Mouse (Mus musculus) kidney, embryonic 16.5 days (tissue): Measurements from ENCODE around the gene Ankrd40. TPM values are rescaled to one million over a fixed set of nuclear protein-coding genes. Genes with fewer than 3 reads are reported as not detected.
A peak's percentile ranks its signal among the peaks of the same experiment; 100 is the strongest.

Experiments
- ATAC-seq: fragments of 200-750 bp; cut with Nextera tagmentation; 2 replicates; pipeline ENCODE4 v1.8.0; 2017; ENCODE audit warnings: moderate TSS enrichment; ENCODE audit not compliant: low FRiP score, low TSS enrichment
- H3K27ac ChIP-seq: fragments of 300-500 bp; sonication (generic); 2 replicates; pipeline ENCODE4 v1.5.1; 2014; ENCODE audit warnings: low read length
- H3K27me3 ChIP-seq: fragments of 300-500 bp; sonication (generic); 2 replicates; pipeline ENCODE4 v1.6.1; 2014; ENCODE audit warnings: low read length, control low read depth, mixed read lengths; ENCODE audit not compliant: insufficient read depth
- H3K36me3 ChIP-seq: fragments of 300-500 bp; sonication (generic); 2 replicates; pipeline ENCODE4 v1.6.1; 2014; ENCODE audit warnings: low read length, control low read depth, mixed read lengths; ENCODE audit not compliant: insufficient read depth
- H3K4me1 ChIP-seq: fragments of 300-500 bp; sonication (generic); 2 replicates; pipeline ENCODE4 v1.6.1; 2014; ENCODE audit warnings: low read length, control low read depth, mixed read lengths; ENCODE audit not compliant: insufficient read depth
- H3K4me2 ChIP-seq: fragments of 300-500 bp; sonication (generic); replicated peaks from 2 replicates; pipeline ENCODE4 v1.6.1; 2014; ENCODE audit warnings: low read depth, low read length
- H3K4me3 ChIP-seq: fragments of 300-500 bp; sonication (generic); 2 replicates; pipeline ENCODE4 v1.5.1; 2014; ENCODE audit warnings: mild to moderate bottlenecking, low read length
- H3K9ac ChIP-seq: fragments of 300-500 bp; sonication (generic); replicated peaks from 2 replicates; pipeline ENCODE4 v1.6.1; 2014; ENCODE audit warnings: low read length
- H3K9me3 ChIP-seq: fragments of 300-500 bp; sonication (generic); 2 replicates; pipeline ENCODE4 v1.6.1; 2016; ENCODE audit warnings: low read length, control low read depth
- WGBS: fragments of 180-500 bp; shearing (Covaris S2); extraction: QIAGEN DNeasy Blood & Tissue Kit; methylation state at CpG from one replicate; pipeline ENCODE4 v1.1.7; 2014; 5-methylcytosine and 5-hydroxymethylcytosine counted together
- polyA plus RNA-seq: library from polyadenylated mRNA; unstranded; fragments of >200 nt; fragmentation: Nextera tagmentation; extraction: Ambion mirVana; gene quantifications from 2 replicates; pipeline ENCODE4 v1.2.1, GENCODE M21; 2015

The Ankrd40 gene
- polyA plus RNA-seq, 1 experiment from 2014 or later: 11.2 TPM

- H3K4me1 ChIP-seq: peaks cover 14% of the 10 kb centered on the region
- no peak overlapping the region for H3K9ac ChIP-seq
- H3K36me3 ChIP-seq: peaks cover 42% of the 10 kb centered on the region
- 94% methylated on average over 2 of the region's 2 CpGs for WGBS
- no peak overlapping the region for H3K27ac ChIP-seq
- ATAC-seq: no peak
- no peak overlapping the region for H3K4me3 ChIP-seq
- H3K9me3 ChIP-seq: no peaks in the 10 kb centered on the region
- no peaks in the 10 kb centered on the region for H3K27me3 ChIP-seq
- H3K4me2 ChIP-seq: no peak overlapping the region
Measured at GRCm38 (mm10) chr11:94338347-94338746, 10.5 kb downstream of the Ankrd40 start.

- no peaks in the 10 kb centered on the region for H3K27me3 ChIP-seq
- no peaks in the 10 kb centered on the region for H3K9me3 ChIP-seq
- H3K4me2 ChIP-seq: no peak overlapping the region
- no peak overlapping the region for H3K4me3 ChIP-seq
- peaks cover 36% of the 10 kb centered on the region for H3K36me3 ChIP-seq
- H3K27ac ChIP-seq: no peak overlapping the region
- 56% methylated on average over 18 of the region's 18 CpGs for WGBS
- peaks cover 26% of the 10 kb centered on the region for H3K4me1 ChIP-seq
- ATAC-seq: peak; percentile 76; the same call in 1 of the 2 replicates
- no peak overlapping the region for H3K9ac ChIP-seq
Measured at GRCm38 (mm10) chr11:94339732-94340585, 12.2 kb downstream of the Ankrd40 start.

GRCm38 (mm10) chr11:94340948-94341933 is 13.4 kb downstream of the Ankrd40 start:
- Histone ChIP-seq H3K27ac (peak overlapping the region; percentile 61), H3K36me3 (peaks cover 24% of the 10 kb centered on the region), H3K4me1 (peaks cover 32% of the 10 kb centered on the region), H3K27me3 (no peaks in the 10 kb centered on the region), H3K9ac (no peak overlapping the region), H3K4me2 (no peak overlapping the region), H3K4me3 (no peak overlapping the region), H3K9me3 (no peaks in the 10 kb centered on the region)
- 53% methylated on average over 10 of the region's 10 CpGs for WGBS
- ATAC-seq: peak; percentile 62; the same call in 1 of the 2 replicates

- WGBS: 19% methylated on average over 13 of the region's 13 CpGs
- Histone ChIP-seq H3K4me2 (no peak overlapping the region), H3K27ac (peak overlapping the region; percentile 19; the same call in 1 of the 2 replicates), H3K9ac (no peak overlapping the region), H3K9me3 (no peaks in the 10 kb centered on the region), H3K36me3 (peaks cover 18% of the 10 kb centered on the region), H3K4me1 (peaks cover 42% of the 10 kb centered on the region), H3K4me3 (no peak overlapping the region), H3K27me3 (no peaks in the 10 kb centered on the region)
- ATAC-seq: no peak
Measured at GRCm38 (mm10) chr11:94342114-94342905, 14.5 kb downstream of the Ankrd40 start.

- H3K4me2 ChIP-seq: no peak overlapping the region
- 43% methylated on average over 5 of the region's 5 CpGs for WGBS
- no peaks in the 10 kb centered on the region for H3K9me3 ChIP-seq
- no peak overlapping the region for H3K4me3 ChIP-seq
- no peak overlapping the region for H3K27ac ChIP-seq
- peaks cover 8% of the 10 kb centered on the region for H3K36me3 ChIP-seq
- peaks cover 45% of the 10 kb centered on the region for H3K4me1 ChIP-seq
- peak overlapping the region; percentile 36; the same call in 1 of the 2 replicates for H3K9ac ChIP-seq
- ATAC-seq: no peak
- H3K27me3 ChIP-seq: no peaks in the 10 kb centered on the region
Measured at GRCm38 (mm10) chr11:94343955-94344358, 16.2 kb downstream of the Ankrd40 start.

GRCm38 (mm10) chr11:94344470-94344869 is 16.7 kb downstream of the Ankrd40 start:
- H3K36me3 ChIP-seq: peaks cover 3% of the 10 kb centered on the region
- H3K27ac ChIP-seq: no peak overlapping the region
- H3K9me3 ChIP-seq: no peaks in the 10 kb centered on the region
- peaks cover 45% of the 10 kb centered on the region for H3K4me1 ChIP-seq
- WGBS: 41% methylated on average over 1 of the region's 1 CpGs
- H3K4me2 ChIP-seq: no peak overlapping the region
- ATAC-seq: no peak
- H3K27me3 ChIP-seq: no peaks in the 10 kb centered on the region
- H3K9ac ChIP-seq: no peak overlapping the region
- H3K4me3 ChIP-seq: no peak overlapping the region

GRCm38 (mm10) chr11:94345926-94346325 is 18.1 kb downstream of the Ankrd40 start:
- Histone ChIP-seq H3K27ac (no peak overlapping the region), H3K27me3 (no peaks in the 10 kb centered on the region), H3K4me1 (peaks cover 47% of the 10 kb centered on the region), H3K4me2 (no peak overlapping the region), H3K9ac (no peak overlapping the region), H3K9me3 (no peaks in the 10 kb centered on the region), H3K36me3 (no peaks in the 10 kb centered on the region), H3K4me3 (no peak overlapping the region)
- no peak for ATAC-seq
- WGBS: 81% methylated on average over 10 of the region's 10 CpGs

GRCm38 (mm10) chr11:94346611-94347010 is 18.8 kb downstream of the Ankrd40 start:
- Histone ChIP-seq H3K27ac (peak overlapping the region; percentile 44; the same call in 1 of the 2 replicates), H3K9ac (no peak overlapping the region), H3K9me3 (no peaks in the 10 kb centered on the region), H3K27me3 (no peaks in the 10 kb centered on the region), H3K4me1 (peaks cover 49% of the 10 kb centered on the region), H3K36me3 (no peaks in the 10 kb centered on the region), H3K4me3 (no peak overlapping the region), H3K4me2 (no peak overlapping the region)
- WGBS: 32% methylated on average over 3 of the region's 3 CpGs
- ATAC-seq: no peak

GRCm38 (mm10) chr11:94347063-94347575 is 19.3 kb downstream of the Ankrd40 start:
- peaks cover 46% of the 10 kb centered on the region for H3K4me1 ChIP-seq
- H3K9me3 ChIP-seq: no peaks in the 10 kb centered on the region
- WGBS: 71% methylated on average over 7 of the region's 7 CpGs
- H3K27ac ChIP-seq: peak overlapping the region; percentile 44; the same call in 1 of the 2 replicates
- ATAC-seq: no peak
- no peak overlapping the region for H3K4me2 ChIP-seq
- H3K27me3 ChIP-seq: no peaks in the 10 kb centered on the region
- no peak overlapping the region for H3K4me3 ChIP-seq
- H3K36me3 ChIP-seq: no peaks in the 10 kb centered on the region
- no peak overlapping the region for H3K9ac ChIP-seq
